Mouse (Mus musculus) lung, postnatal 0 days (tissue): ENCODE results near the gene Nedd4. TPM values are rescaled to one million over a fixed set of nuclear protein-coding genes. Genes with fewer than 3 reads are reported as not detected.

Source experiments
- ATAC-seq: fragments of 200-750 bp; cut with Nextera tagmentation; 2 replicates; pipeline ENCODE4 v1.8.0; 2017; ENCODE audit warnings: moderate library complexity
- DNase-seq: peaks from one replicate; pipeline ENCODE4 v3.0.0-alpha.2; 2016; ENCODE audit warnings: low spot score
- H3K27ac ChIP-seq: fragments of 300-500 bp; sonication (generic); 2 replicates; pipeline ENCODE4 v1.5.1; 2014; ENCODE audit warnings: antibody characterized with exemption, mild to moderate bottlenecking, low read length, mixed read lengths
- H3K27me3 ChIP-seq: fragments of 300-500 bp; sonication (generic); replicated peaks from 2 replicates; pipeline ENCODE4 v1.6.1; 2014; ENCODE audit warnings: low read length, mixed read lengths; ENCODE audit not compliant: insufficient read depth
- H3K36me3 ChIP-seq: fragments of 300-500 bp; sonication (generic); 2 replicates; pipeline ENCODE4 v1.6.1; 2014; ENCODE audit warnings: low read length, mixed read lengths; ENCODE audit not compliant: insufficient read depth
- H3K4me1 ChIP-seq: fragments of 300-500 bp; sonication (generic); 2 replicates; pipeline ENCODE4 v1.6.1; 2014; ENCODE audit warnings: antibody characterized with exemption, low read depth, low read length, mixed read lengths; ENCODE audit not compliant: insufficient read depth
- H3K4me2 ChIP-seq: fragments of 300-500 bp; sonication (generic); replicated peaks from 2 replicates; pipeline ENCODE4 v1.6.1; 2014; ENCODE audit warnings: low read depth, mild to moderate bottlenecking, low read length, moderate library complexity, mixed read lengths
- H3K4me3 ChIP-seq: fragments of 300-500 bp; sonication (generic); 2 replicates; pipeline ENCODE4 v1.5.1; 2014; ENCODE audit warnings: low read depth, low read length
- H3K9ac ChIP-seq: fragments of 300-500 bp; sonication (generic); replicated peaks from 2 replicates; pipeline ENCODE4 v1.6.1; 2014; ENCODE audit warnings: low read depth, mild to moderate bottlenecking
- H3K9me3 ChIP-seq: fragments of 300-500 bp; sonication (generic); 2 replicates; pipeline ENCODE4 v1.6.1; 2016; ENCODE audit warnings: low read length, mixed read lengths
- CTCF ChIP-seq: IDR thresholded peaks from 2 replicates; pipeline ENCODE4 v1.5.1; 2016; ENCODE audit warnings: antibody characterized with exemption, mild to moderate bottlenecking
- EP300 ChIP-seq: IDR thresholded peaks from 2 replicates; pipeline ENCODE4 v1.6.1; 2016; ENCODE audit warnings: antibody characterized with exemption, mild to moderate bottlenecking, control low read depth
- WGBS: fragments of 180-500 bp; shearing (Covaris S2); extraction: QIAGEN DNeasy Blood & Tissue Kit; methylation state at CpG from one replicate; pipeline ENCODE4 v1.1.7; 2014; 5-methylcytosine and 5-hydroxymethylcytosine counted together
- polyA plus RNA-seq: library from polyadenylated mRNA; unstranded; fragments of >200 nt; fragmentation: Nextera tagmentation; extraction: Ambion mirVana; gene quantifications from 2 replicates; pipeline ENCODE4 v1.2.1, GENCODE M21; 2015

Nedd4 gene
- polyA plus RNA-seq, 1 experiment from 2014 or later: 264 TPM

DNA sequence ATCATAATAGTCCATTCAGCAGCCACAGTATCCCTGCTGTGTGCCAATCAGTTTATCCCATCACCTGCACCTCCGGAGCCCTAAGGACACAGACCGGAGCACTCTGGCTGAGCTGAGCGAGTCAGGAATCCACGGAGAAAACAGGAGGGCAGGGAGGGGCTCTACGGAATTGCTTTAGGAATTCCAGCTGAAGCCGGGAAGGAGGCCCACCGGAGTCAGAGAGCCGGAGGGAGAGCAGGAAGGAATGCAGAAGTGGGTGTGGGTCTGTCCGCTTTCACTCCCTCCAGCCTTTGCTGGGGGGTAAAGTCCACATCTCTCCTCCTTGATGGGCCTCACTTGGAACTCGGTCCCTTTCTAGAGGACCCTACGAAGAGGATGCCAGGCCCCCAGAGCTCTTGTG is 116.9 kb downstream of the Nedd4 start:
- 43% methylated on average over 11 of the region's 11 CpGs for WGBS

DNA sequence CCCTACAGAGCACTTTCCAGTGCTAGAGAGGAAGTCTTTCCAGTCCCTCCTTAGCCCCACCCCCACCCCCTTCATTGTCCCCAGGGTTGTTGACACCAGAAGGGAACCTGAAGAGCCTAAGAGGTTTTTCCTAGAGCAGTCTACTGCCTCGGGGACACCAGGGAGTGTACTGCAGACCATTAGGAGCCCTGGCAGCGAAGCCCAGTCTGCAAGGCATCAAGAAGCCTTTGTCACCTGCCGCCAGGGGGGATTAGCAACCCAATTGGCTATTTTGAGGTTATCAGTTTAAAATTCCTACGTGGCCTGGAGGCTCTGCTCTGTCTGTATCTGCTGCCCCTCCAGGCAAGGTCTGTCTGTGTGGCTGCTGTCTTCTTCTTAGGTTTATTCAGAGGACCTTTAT is 117.6 kb downstream of the Nedd4 start:
- no peaks in the 10 kb centered on the region for H3K27me3 ChIP-seq
- H3K4me2 ChIP-seq: no peak overlapping the region
- DNase-seq (no peak), ATAC-seq (no peak)
- WGBS: 22% methylated on average over 4 of the region's 4 CpGs
- H3K36me3 ChIP-seq: no peaks in the 10 kb centered on the region
- H3K9me3 ChIP-seq: no peaks in the 10 kb centered on the region
- H3K4me1 ChIP-seq: no peaks in the 10 kb centered on the region
- H3K4me3 ChIP-seq: no peak overlapping the region
- no peak overlapping the region for H3K9ac ChIP-seq
- no peak overlapping the region for H3K27ac ChIP-seq
- TF ChIP-seq EP300: no peak
- no peak for TF ChIP-seq CTCF

More for the DNA sequence above, 116.9 kb downstream of the Nedd4 start:
- H3K36me3 ChIP-seq: no peaks in the 10 kb centered on the region
- DNase-seq (no peak), ATAC-seq (no peak)
- H3K9ac ChIP-seq: no peak overlapping the region
- no peaks in the 10 kb centered on the region for H3K9me3 ChIP-seq
- H3K27me3 ChIP-seq: no peaks in the 10 kb centered on the region
- no peak overlapping the region for H3K4me3 ChIP-seq
- no peak for TF ChIP-seq CTCF
- TF ChIP-seq EP300: no peak
- no peak overlapping the region for H3K4me2 ChIP-seq
- no peaks in the 10 kb centered on the region for H3K4me1 ChIP-seq
- H3K27ac ChIP-seq: no peak overlapping the region

DNA sequence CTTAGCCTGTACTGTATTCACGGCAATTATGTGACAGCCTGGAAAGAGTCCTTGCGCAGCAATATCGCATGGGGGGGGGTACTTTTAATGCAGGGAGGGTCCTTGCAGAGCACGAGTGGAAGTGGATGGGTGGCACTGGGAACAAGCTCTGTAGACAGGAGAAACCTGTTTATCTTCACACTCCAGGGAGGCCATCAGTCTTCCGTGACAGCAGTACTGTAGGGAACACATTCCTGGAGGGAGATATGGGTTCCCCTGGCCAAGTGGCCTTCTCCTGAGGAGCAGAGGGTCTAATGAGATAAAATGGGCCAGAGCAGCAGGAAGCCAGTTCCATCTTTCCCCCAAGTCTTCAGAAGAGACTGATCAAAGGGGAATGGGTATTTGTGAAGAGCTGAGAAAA is 118.5 kb downstream of the Nedd4 start:
- H3K27ac ChIP-seq: no peak overlapping the region
- TF ChIP-seq EP300: no peak
- TF ChIP-seq CTCF: no peak

DNA sequence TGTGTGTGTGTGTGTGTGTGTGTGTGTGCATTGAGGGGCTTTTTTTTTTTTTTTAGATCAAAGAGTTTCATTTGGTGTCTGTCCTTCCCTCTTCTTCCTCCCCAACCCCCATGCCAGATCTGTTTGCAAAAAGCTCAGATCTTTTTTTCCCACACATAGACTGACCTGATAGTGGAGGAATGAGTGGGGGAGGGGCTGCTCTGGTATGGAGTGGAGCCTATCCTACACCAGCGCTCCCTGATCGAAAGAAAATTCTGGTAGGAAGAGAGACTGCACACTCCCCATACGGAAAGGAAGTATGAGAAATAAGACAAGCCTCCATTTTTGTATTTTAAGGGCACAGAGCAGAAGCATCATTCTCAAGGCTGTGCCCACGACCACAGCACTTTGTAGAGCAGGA is 119.3 kb downstream of the Nedd4 start:
- no peak for ATAC-seq

More for the DNA sequence above, 118.5 kb downstream of the Nedd4 start:
- Histone ChIP-seq H3K4me3 (no peak overlapping the region), H3K36me3 (no peaks in the 10 kb centered on the region), H3K27me3 (no peaks in the 10 kb centered on the region), H3K9ac (no peak overlapping the region), H3K9me3 (no peaks in the 10 kb centered on the region), H3K4me1 (no peaks in the 10 kb centered on the region), H3K4me2 (no peak overlapping the region)
- 21% methylated on average over 5 of the region's 5 CpGs for WGBS
- ATAC-seq (no peak), DNase-seq (no peak)

DNA sequence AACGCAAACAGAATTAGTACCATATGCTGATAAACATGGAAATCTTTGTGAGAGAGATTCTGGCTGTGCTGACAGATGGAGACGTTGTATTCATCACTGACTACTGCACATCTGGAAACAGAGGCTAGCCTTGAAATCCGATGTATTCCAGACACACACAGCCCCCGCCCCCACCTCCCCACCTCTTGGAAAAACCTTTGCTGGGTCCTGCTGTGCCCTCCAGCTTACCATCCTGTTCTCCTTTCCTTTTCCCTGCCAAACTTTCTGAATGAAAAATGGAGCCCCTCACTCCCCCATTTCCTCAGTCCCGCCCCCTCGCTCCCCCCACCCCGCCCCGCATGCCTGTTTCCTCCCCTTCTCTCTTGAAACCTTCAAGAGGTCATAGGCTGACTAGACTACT is 120.0 kb downstream of the Nedd4 start:
- H3K9ac ChIP-seq: no peak overlapping the region
- TF ChIP-seq EP300 (no peak), CTCF (no peak)
- no peaks in the 10 kb centered on the region for H3K4me1 ChIP-seq
- ATAC-seq: no peak
- H3K4me3 ChIP-seq: no peak overlapping the region
- no peak overlapping the region for H3K27ac ChIP-seq
- H3K4me2 ChIP-seq: no peak overlapping the region
- H3K36me3 ChIP-seq: no peaks in the 10 kb centered on the region
- no peaks in the 10 kb centered on the region for H3K27me3 ChIP-seq
- 25% methylated on average over 8 of the region's 8 CpGs for WGBS
- DNase-seq: no peak
- H3K9me3 ChIP-seq: no peaks in the 10 kb centered on the region

More for the DNA sequence above, 119.3 kb downstream of the Nedd4 start:
- WGBS: 23% methylated on average over 4 of the region's 4 CpGs
- no peak overlapping the region for H3K4me3 ChIP-seq
- H3K27me3 ChIP-seq: no peaks in the 10 kb centered on the region
- H3K4me1 ChIP-seq: no peaks in the 10 kb centered on the region
- H3K9ac ChIP-seq: no peak overlapping the region
- no peak for TF ChIP-seq EP300
- TF ChIP-seq CTCF: no peak
- no peak overlapping the region for H3K4me2 ChIP-seq
- no peaks in the 10 kb centered on the region for H3K9me3 ChIP-seq
- no peak for DNase-seq
- no peaks in the 10 kb centered on the region for H3K36me3 ChIP-seq
- no peak overlapping the region for H3K27ac ChIP-seq

DNA sequence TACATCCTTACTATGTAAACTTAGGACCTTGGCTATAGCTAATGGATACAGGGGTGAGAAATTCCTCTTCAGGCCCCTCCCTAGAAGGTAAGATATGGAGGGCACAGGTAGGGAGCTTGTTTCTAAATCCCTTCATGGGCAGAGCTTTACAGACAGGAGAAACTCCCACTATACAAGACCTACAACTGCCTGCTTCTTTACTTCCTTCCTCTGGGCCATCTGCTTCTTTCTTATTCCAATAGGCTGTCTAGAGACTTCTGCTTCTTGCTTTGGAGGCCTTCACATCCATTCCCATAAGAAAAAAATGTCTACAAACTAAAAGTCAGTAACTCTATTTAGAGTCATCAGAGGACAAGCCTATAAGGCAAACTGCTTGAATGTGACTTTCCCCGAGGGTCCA is 125.6 kb downstream of the Nedd4 start:
- no peak for TF ChIP-seq CTCF
- H3K9ac ChIP-seq: no peak overlapping the region
- no peak overlapping the region for H3K4me2 ChIP-seq
- no peak for ATAC-seq
- 58% methylated on average over 1 of the region's 1 CpGs for WGBS
- DNase-seq: no peak
- H3K4me1 ChIP-seq: no peaks in the 10 kb centered on the region
- H3K27ac ChIP-seq: no peak overlapping the region
- no peak overlapping the region for H3K4me3 ChIP-seq
- no peaks in the 10 kb centered on the region for H3K9me3 ChIP-seq
- H3K27me3 ChIP-seq: no peaks in the 10 kb centered on the region
- H3K36me3 ChIP-seq: no peaks in the 10 kb centered on the region

DNA sequence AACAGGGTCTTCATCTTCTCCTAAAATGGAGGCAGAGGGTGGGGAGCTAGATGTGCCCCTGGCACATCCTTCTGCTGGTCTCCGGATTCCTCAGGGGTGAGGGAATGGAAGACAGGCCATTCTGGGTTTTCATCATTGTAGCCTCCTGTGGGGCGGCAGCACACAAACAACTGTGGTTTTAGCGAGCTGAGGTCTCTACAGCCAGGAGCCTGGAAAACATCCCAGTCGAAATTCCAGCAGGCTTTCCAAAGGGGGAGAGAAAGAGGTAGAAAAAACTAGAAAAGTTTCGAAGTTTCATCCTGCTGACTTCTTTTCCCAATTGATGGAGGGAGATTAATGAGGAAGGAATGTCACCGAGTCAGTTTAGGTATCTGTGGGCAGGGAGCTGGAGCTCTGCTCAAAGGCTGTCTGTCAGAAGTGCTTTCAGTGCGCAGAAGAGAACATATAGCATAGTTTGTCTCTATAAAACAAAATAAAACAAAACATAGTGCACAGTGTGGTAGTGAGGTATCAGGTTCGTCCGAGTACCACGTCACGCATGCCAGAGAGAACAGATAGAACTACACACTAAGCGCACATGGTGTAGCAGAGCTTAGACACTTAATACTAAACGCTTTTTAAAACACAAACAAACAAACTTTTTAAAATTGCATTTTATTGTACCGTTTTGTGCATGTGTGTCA is 128.5 kb downstream of the Nedd4 start:
- ATAC-seq: no peak
- WGBS: 46% methylated on average over 14 of the region's 14 CpGs
- H3K4me1 ChIP-seq: no peaks in the 10 kb centered on the region
- no peak for DNase-seq
- H3K4me2 ChIP-seq: no peak overlapping the region
- H3K9me3 ChIP-seq: no peaks in the 10 kb centered on the region
- no peak for TF ChIP-seq EP300
- TF ChIP-seq CTCF: no peak
- H3K9ac ChIP-seq: no peak overlapping the region
- H3K4me3 ChIP-seq: no peak overlapping the region
- H3K27me3 ChIP-seq: no peaks in the 10 kb centered on the region
- no peak overlapping the region for H3K27ac ChIP-seq
- H3K36me3 ChIP-seq: no peaks in the 10 kb centered on the region
